Mouse (Mus musculus) left cerebral cortex, adult 9 months (tissue): Measurements from ENCODE around the gene Rsf1.
A peak's percentile ranks its signal among the peaks of the same experiment; 100 is the strongest.

Experiments
- DNase-seq, 2 experiments: peaks; one replicate each; pipeline ENCODE4 v3.0.0; 2022; ENCODE audit warnings: low spot score in 2 of 2

Gene Rsf1

DNA sequence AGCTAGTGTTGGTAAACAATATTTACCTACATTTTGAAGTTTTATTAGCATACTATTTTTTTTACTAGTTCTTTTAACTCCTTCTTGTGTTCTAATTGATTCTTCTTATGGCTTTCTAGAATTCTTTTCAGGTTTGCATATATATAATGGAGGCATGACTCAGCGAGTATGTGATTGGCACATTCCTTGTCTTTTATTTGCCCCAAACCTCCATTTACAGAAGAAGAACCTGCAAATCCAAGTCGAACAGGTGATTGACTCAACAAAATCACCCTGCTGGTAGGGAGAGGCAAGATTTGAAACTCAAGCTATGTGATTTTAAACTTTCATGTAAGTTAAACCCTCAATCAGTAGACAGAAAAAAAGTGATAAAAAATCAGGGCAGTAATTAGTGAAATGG, 51.6 kb downstream of the Rsf1 start:
- DNase-seq = no peak

DNA sequence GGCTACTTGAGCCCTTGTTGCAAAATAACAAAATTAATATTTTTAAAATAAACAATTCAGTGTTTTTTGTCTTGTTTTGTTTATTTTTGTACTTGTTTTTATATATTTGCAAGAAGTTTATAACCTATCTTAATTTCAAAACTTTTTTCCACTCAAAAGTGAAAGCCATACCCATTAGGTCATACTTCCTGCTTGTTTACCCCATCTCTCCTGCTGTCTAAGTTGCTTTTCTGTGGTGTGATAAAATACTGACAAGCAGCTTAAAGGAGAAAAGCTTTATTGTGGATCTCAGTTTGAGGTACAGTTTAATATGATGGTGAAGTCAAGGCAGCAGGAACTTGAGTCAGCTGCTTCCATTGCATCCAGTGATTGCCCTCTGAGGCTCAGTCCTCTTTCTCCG, 53.2 kb downstream of the Rsf1 start:
- DNase-seq = no peak

DNA sequence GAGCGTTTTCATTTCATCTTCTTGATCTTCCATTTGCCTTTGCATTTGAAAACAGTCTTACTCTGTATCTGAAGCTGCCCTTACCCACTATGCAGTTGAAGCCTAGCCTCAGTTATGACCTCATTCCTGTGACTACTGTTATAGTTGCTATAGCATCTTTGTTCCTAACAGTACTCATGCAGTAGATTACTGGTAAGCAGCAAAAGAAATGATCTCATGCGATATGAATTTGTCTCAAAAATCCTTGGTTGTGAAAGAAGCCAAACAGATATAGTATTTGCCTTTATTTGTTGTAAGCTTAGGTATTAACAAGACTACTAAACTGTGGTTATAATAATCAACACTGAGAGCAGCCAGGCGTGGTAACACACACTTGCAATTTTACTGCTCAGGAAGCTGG, 65.4 kb downstream of the Rsf1 start:
- no peak for DNase-seq

- no peak for DNase-seq
Measured at GRCm38 (mm10) chr7:97647656-97648055, 68.0 kb downstream of the Rsf1 start.

- DNase-seq = no peak
Measured at GRCm38 (mm10) chr7:97650729-97651128, 71.0 kb downstream of the Rsf1 start.

GRCm38 (mm10) chr7:97656144-97656543, 76.5 kb downstream of the Rsf1 start:
- no peak for DNase-seq

DNA sequence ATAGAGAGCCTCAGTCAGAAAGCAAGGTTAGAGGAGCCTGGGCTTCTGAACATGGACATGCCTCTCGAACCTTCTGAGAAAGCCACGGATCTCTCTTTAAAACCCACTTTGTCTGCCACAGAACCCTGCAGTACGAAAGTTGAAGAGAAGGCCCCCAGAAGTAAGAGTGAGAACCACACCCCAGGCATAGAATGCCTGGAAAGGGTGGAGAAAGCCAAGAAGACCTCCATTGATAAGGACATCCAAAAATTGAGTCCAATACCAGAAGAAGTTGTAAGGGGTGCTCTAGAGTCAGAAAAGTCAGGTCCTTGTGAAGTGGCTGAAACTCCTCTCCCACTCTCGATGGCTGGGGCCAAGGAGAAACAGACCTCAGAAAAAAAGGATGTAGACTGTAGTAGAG, 81.9 kb downstream of the Rsf1 start:
- no peak for DNase-seq

GRCm38 (mm10) chr7:97679239-97679638, 99.5 kb downstream of the Rsf1 start:
- no peak for DNase-seq

DNA sequence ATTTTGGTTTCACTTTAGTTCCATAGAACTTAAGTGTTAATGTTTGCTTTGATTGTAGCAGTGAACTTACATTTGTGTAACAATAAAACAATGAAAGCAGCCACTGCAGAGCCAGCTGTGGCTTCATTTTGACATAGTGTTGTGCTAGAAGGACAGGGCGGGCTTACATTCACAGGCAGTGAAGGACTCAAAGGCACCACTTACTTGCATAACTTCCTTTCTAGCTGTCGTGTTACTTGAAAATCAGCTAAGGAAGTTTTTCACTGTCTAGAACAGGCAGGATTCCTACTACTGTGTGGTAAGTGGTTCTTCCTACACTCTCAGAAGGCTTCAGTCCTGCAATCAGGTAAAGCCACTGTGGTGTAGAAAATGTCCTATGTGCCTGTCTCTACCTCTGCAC, 108.1 kb downstream of the Rsf1 start:
- no peak for DNase-seq

- DNase-seq = no peak
Measured at GRCm38 (mm10) chr7:97695441-97695840, 115.8 kb downstream of the Rsf1 start.

DNA sequence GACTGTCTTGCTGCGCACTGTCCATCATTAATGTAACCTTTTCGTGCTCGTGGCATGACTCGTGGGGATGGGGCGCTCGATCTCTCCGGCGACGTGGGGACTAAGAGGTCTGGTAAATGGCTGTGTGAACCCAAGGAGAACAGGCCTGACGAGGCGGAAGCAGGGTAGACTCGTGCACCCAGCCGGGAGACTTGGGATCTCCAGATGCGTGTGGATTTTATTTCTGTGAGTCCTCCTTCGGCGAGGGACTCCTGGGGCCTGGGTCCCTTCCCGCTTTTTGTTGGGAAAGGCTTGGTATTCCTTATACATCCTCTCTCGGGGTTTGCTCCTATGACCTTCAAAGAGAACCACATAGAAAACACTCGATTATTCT, 116.4 kb downstream of the Rsf1 start:
- DNase-seq = no peak

- DNase-seq = peak; percentile 82 to 95
Measured at GRCm38 (mm10) chr7:97696506-97697254, 117.0 kb downstream of the Rsf1 start, which contains the start of gene Clns1a. TSS of gene Clns1a (plus strand) at chr7:97696634.

GRCm38 (mm10) chr7:97700173-97700572, 120.5 kb downstream of the Rsf1 start:
- no peak for DNase-seq

- DNase-seq = no peak
Measured at GRCm38 (mm10) chr7:97701106-97701505, 121.4 kb downstream of the Rsf1 start.

- DNase-seq = no peak
Measured at GRCm38 (mm10) chr7:97707123-97707522, 127.4 kb downstream of the Rsf1 start.

GRCm38 (mm10) chr7:97707809-97708208, 128.1 kb downstream of the Rsf1 start:
- no peak for DNase-seq

GRCm38 (mm10) chr7:97709204-97709603, 129.5 kb downstream of the Rsf1 start:
- no peak for DNase-seq

DNA sequence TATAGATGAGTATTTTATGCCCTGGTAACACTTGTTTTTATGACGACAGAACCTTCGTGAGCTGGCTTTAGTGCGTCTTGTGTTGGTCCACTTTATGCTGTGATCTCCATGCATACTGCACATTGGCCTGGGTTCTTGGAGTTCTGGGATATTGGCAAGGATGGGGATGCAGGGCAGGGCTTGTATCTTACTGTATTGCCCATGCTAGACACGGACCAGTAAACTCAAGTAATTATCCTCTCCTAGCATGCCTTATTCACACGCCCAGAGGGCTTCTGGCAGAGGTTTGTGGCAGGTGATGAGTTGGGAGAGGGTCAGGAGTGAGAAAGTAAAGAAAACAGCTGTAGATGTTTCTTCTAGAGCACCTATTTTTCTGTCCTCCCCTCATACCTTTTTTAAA, 135.0 kb downstream of the Rsf1 start:
- no peak for DNase-seq

DNA sequence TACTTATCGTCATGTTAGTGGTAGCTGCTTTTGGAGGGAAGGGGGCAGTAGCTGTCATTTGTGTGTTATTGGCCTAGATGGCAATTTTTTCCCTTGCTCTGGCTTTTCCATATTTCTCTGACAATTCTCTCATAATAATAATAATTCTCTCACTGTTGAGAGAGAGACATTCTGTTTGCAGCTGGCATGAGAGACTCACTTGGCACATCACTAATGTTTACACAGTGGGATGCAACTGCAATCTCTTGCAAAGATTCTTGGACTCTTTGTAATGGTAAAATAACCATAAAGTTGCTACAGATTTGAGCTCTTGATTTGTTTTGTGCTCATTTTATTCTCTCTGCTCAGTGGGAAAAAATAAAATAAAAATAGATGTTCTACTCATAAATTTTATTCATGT, 137.6 kb downstream of the Rsf1 start:
- DNase-seq = no peak

DNA sequence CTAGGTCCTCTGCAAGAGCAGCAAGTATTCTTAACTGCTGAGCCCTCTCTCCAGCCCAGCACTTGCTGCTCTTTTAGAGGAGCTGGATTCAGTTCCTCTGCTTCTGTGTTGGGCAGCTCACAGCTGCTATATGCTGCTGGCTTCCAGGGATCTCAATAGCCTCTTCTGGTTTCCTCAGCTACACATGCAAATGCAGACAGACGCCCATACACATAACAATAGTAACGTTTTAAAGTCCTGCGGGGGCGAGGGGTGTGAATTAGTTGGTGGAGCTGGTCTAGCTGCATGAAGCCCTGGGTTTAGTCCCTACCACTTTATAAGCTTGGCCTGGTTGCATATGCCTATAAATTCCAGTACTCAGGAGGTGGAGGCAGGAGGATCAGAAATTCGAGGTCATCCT, 139.4 kb downstream of the Rsf1 start:
- DNase-seq = peak in 1 of 2 experiments; percentile 55

DNA sequence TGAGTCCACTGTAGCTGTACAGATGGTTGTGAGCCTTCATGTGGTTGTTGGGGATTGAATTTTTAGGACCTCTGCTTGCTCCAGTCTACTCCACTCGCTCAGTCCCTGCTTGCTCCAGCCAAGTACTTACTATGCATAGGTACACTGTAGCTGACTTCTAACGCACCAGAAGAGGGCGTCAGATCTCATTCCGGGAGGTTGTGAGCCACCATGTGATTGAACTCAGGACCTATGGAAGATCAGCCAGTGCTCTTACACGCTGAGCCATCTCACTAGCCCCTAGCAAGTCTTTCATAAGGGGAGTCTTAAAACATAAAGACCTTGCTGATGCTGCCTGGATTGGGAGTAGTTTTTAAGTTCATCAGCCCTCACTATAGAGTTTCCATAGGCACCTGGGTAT, 140.4 kb downstream of the Rsf1 start:
- DNase-seq = no peak

DNA sequence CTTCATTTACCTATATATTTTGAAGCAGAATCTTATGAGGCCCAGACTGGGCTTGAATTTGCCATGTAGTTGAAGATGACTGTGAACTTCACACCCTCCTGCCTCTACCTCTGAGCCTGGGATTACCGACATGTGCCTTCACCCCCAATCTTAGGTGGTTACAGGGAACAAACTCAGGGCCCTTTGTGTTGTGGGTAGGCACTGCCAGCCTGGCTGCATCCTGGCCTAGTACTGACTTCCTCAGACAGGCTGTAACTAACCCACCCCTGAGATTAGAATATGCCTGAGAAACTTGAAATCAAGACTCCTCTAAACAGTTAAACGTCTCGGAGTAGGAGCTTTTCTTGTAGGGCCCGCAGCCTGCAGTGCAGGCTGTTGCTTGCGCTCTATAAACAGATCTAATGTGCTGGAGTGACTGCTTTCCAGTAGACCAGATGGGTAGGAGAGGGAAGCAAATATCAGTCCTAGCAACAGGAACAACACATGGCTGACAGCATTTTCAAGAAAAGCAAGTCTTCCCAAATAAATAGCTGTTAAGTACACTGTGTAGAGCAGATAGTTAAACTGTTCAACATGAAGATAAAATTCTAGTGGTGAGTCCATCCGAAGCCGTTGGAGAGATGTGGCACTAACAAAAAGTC, 142.7 kb downstream of the Rsf1 start:
- no peak for DNase-seq
